Comparison of ENCODE assay signal across 18 mouse cellular contexts in genomic region chr10:117754609-117754940, GRCm38 (mm10). TPM values are rescaled to one million over a fixed set of nuclear protein-coding genes. Genes with fewer than 3 reads are reported as not detected.
DNase-seq lines count a peak whose midpoint lies in the region; ATAC-seq and TF ChIP-seq lines count a peak whose summit lies in the region.
"Had no signal": no experiment of that assay in that cellular context is flagged by ENCODE, and none has a peak within 500 bp of the region (broad histone marks: within the 10 kb centered on the region; RNA-seq: fewer than 3 reads in every experiment).

No protein-coding gene starts in this region.

- no peaks in the 10 kb centered on the region for H3K9me3 ChIP-seq in liver, embryonic 13.5 days (replicated peaks)
- H3K9me3 ChIP-seq in liver, embryonic 15.5 days (replicated peaks) = no peaks in the 10 kb centered on the region
- no peaks in the 10 kb centered on the region for H3K9me3 ChIP-seq in lung, postnatal 0 days (ENCODE audit: low read length)
- H3K9me3 ChIP-seq: embryonic facial prominence, embryonic 13.5 days; forebrain, embryonic 12.5 days; hindbrain, embryonic 15.5 days had no signal

- no peaks in the 10 kb centered on the region for H3K27me3 ChIP-seq in liver, embryonic 13.5 days
- H3K27me3 ChIP-seq in liver, embryonic 15.5 days = no peaks in the 10 kb centered on the region
- H3K27me3 ChIP-seq in lung, postnatal 0 days (replicated peaks; ENCODE audit: insufficient read depth, low read length) = no peaks in the 10 kb centered on the region
- H3K27me3 ChIP-seq: embryonic facial prominence, embryonic 13.5 days; forebrain, embryonic 12.5 days; heart, embryonic 12.5 days; hindbrain, embryonic 15.5 days had no signal

- no peak for TF ChIP-seq POLR2A in bone marrow, adult 2 months (IDR thresholded peaks at IDR 0.05; ENCODE audit: borderline replicate concordance, control insufficient read depth, low read depth, low read length)

- peaks cover 93% of the 10 kb centered on the region for H3K36me3 ChIP-seq in liver, embryonic 13.5 days
- peaks cover 87% of the 10 kb centered on the region for H3K36me3 ChIP-seq in liver, embryonic 15.5 days (replicated peaks)
- peaks cover 31% of the 10 kb centered on the region for H3K36me3 ChIP-seq in lung, postnatal 0 days (ENCODE audit: insufficient read depth, low read length)

- peaks cover 3% of the 10 kb centered on the region; the same call in 1 of the 2 replicates for H3K4me1 ChIP-seq in liver, embryonic 13.5 days (replicated peaks)
- no peaks in the 10 kb centered on the region; the same call in 1 of the 2 replicates for H3K4me1 ChIP-seq in bone marrow, adult 2 months (ENCODE audit: control insufficient read depth, insufficient read depth, low read length)
- peaks cover 4% of the 10 kb centered on the region; the same call in 1 of the 2 replicates for H3K4me1 ChIP-seq in liver, embryonic 15.5 days (replicated peaks)
- H3K4me1 ChIP-seq in lung, postnatal 0 days (ENCODE audit: insufficient read depth, low read depth, low read length) = no peaks in the 10 kb centered on the region
- H3K4me1 ChIP-seq: embryonic facial prominence, embryonic 13.5 days; forebrain, embryonic 12.5 days; heart, embryonic 12.5 days; hindbrain, embryonic 15.5 days had no signal

- no peak overlapping the region for H3K9ac ChIP-seq in liver, embryonic 13.5 days
- H3K9ac ChIP-seq in liver, embryonic 15.5 days = no peak overlapping the region
- no peak overlapping the region for H3K9ac ChIP-seq in lung, postnatal 0 days (replicated peaks; ENCODE audit: low read depth)
- H3K9ac ChIP-seq: embryonic facial prominence, embryonic 13.5 days; forebrain, embryonic 12.5 days; heart, embryonic 12.5 days; hindbrain, embryonic 15.5 days had no signal

- H3K4me2 ChIP-seq in liver, embryonic 13.5 days = no peak overlapping the region
- no peak overlapping the region for H3K4me2 ChIP-seq in liver, embryonic 15.5 days
- H3K4me2 ChIP-seq in lung, postnatal 0 days (replicated peaks; ENCODE audit: low read depth, low read length) = no peak overlapping the region
- H3K4me2 ChIP-seq: embryonic facial prominence, embryonic 13.5 days; forebrain, embryonic 12.5 days; heart, embryonic 12.5 days; hindbrain, embryonic 15.5 days had no signal

- peak overlapping the region; percentile 44 for H3K27ac ChIP-seq in liver, embryonic 13.5 days
- peak overlapping the region; percentile 86 for H3K27ac ChIP-seq in bone marrow, adult 2 months (ENCODE audit: control insufficient read depth, insufficient read depth, low read depth, low read length, poor library complexity)
- peak overlapping the region; percentile 66; the same call in 1 of the 2 replicates for H3K27ac ChIP-seq in liver, embryonic 15.5 days (replicated peaks)
- H3K27ac ChIP-seq in lung, postnatal 0 days (ENCODE audit: low read length) = no peak overlapping the region
- H3K27ac ChIP-seq: embryonic facial prominence, embryonic 13.5 days; forebrain, embryonic 12.5 days; heart, adult 2 months; hindbrain, embryonic 15.5 days had no signal

- ATAC-seq in liver, embryonic 13.5 days (ENCODE audit: low read depth) = no peak
- ATAC-seq in liver, embryonic 15.5 days (ENCODE audit: insufficient read depth) = no peak
- no peak for ATAC-seq in lung, postnatal 0 days
- ATAC-seq: forebrain, embryonic 16.5 days had no signal

- DNase-seq in liver, embryonic 13.5 days = no peak
- DNase-seq in liver = no peak
- DNase-seq in lung, postnatal 0 days (ENCODE audit: low spot score) = no peak
- DNase-seq in cerebellum, adult 18-20 months = no peak
- DNase-seq: adrenal gland, adult 8-10 months; adrenal gland, postnatal 36 days; cerebellum, adult 11-12 months; cerebellum, adult 9-11 months; cerebellum, postnatal 36 days; gastrocnemius, postnatal 14 days had no signal

- 85% methylated on average over 7 of the region's 7 CpGs for WGBS in liver, embryonic 13.5 days (ENCODE audit: insufficient replicate concordance)
- WGBS in bone marrow, adult 2 months = 50% methylated on average over 7 of the region's 7 CpGs
- 83% methylated on average over 7 of the region's 7 CpGs for WGBS in liver, embryonic 15.5 days (ENCODE audit: insufficient replicate concordance)
- whole genome bisulfite sequencing in lung, postnatal 0 days = 92% methylated on average over 7 of the region's 7 CpGs

- TF ChIP-seq EP300 in lung, postnatal 0 days (IDR thresholded peaks at IDR 0.05) = no peak

- no peak overlapping the region for H3K4me3 ChIP-seq in liver, embryonic 13.5 days (replicated peaks)
- H3K4me3 ChIP-seq in bone marrow, adult 2 months (replicated peaks; ENCODE audit: control insufficient read depth, low read depth, low read length) = no peak overlapping the region
- H3K4me3 ChIP-seq in liver, embryonic 15.5 days (replicated peaks) = no peak overlapping the region
- H3K4me3 ChIP-seq in lung, postnatal 0 days (ENCODE audit: low read depth, low read length) = no peak overlapping the region
- H3K4me3 ChIP-seq: embryonic facial prominence, embryonic 13.5 days; forebrain, embryonic 12.5 days; heart, adult 2 months; heart, embryonic 12.5 days; hindbrain, embryonic 15.5 days had no signal

- TF ChIP-seq CTCF in bone marrow, adult 2 months (IDR thresholded peaks at IDR 0.05; ENCODE audit: control insufficient read depth, insufficient read depth, low read length) = no peak
- TF ChIP-seq CTCF in lung, postnatal 0 days (IDR thresholded peaks at IDR 0.05) = no peak

RNA-seq across cellular contexts. Expression of gene Slc35e3, which starts 8.4 kb away (rescaled TPM):
- polyA plus RNA-seq in liver, embryonic 13.5 days (2015; fragmentation: Nextera tagmentation; extraction: Ambion mirVana) = 2.7 and 3.2 TPM in 2 replicates
- 4.3 and 8.3 TPM in 2 replicates for polyA plus RNA-seq in bone marrow, adult 2 months (2011; ENCODE audit: insufficient read depth, insufficient read length, low replicate concordance, missing spikeins)
- 2.3 and 3.0 TPM in 2 replicates for polyA plus RNA-seq in liver, embryonic 15.5 days (2015; fragmentation: Nextera tagmentation; extraction: Ambion mirVana)
- polyA plus RNA-seq in lung, postnatal 0 days (2015; fragmentation: Nextera tagmentation; extraction: Ambion mirVana) = 16.7 and 17.2 TPM in 2 replicates

RNA-seq across cellular contexts. Expression of gene Nup107, which starts 37.9 kb away (rescaled TPM):
- polyA plus RNA-seq in liver, embryonic 13.5 days (2015; fragmentation: Nextera tagmentation; extraction: Ambion mirVana) = 54.8 and 67.3 TPM in 2 replicates
- 22.8 and 31.1 TPM in 2 replicates for polyA plus RNA-seq in bone marrow, adult 2 months (2011; ENCODE audit: insufficient read depth, insufficient read length, low replicate concordance, missing spikeins)
- polyA plus RNA-seq in liver, embryonic 15.5 days (2015; fragmentation: Nextera tagmentation; extraction: Ambion mirVana) = 33.0 and 33.4 TPM in 2 replicates
- 15.2 and 17.3 TPM in 2 replicates for polyA plus RNA-seq in lung, postnatal 0 days (2015; fragmentation: Nextera tagmentation; extraction: Ambion mirVana)

RNA-seq across cellular contexts. Expression of gene Mdm2, which starts 44.0 kb away (rescaled TPM):
- 16.3 and 25.9 TPM in 2 replicates for polyA plus RNA-seq in liver, embryonic 13.5 days (2015; fragmentation: Nextera tagmentation; extraction: Ambion mirVana)
- 19.1 and 55.7 TPM in 2 replicates for polyA plus RNA-seq in bone marrow, adult 2 months (2011; ENCODE audit: insufficient read depth, insufficient read length, low replicate concordance, missing spikeins)
- 19.5 and 21.0 TPM in 2 replicates for polyA plus RNA-seq in liver, embryonic 15.5 days (2015; fragmentation: Nextera tagmentation; extraction: Ambion mirVana)
- 22.7 and 28.9 TPM in 2 replicates for polyA plus RNA-seq in lung, postnatal 0 days (2015; fragmentation: Nextera tagmentation; extraction: Ambion mirVana)
